ENCODE assay signal across 1 mouse cellular context in genomic region chr11:50322345-50322744, GRCm38 (mm10).
TF ChIP-seq lines count a peak whose summit lies in the region.

No protein-coding gene starts in this region.

TF ChIP-seq in MEL, 35 proteins besides CTCF, POLR2A, EP300 and RAD21:
- no peak for TF ChIP-seq ZC3H11A (IDR thresholded peaks at IDR 0.05; ENCODE audit: low read depth, low read length)
- no peak for TF ChIP-seq GABPA (IDR thresholded peaks at IDR 0.05; ENCODE audit: low read depth, low read length)
- TF ChIP-seq MYC (IDR thresholded peaks at IDR 0.05; ENCODE audit: low read depth, low read length): 0 out of 2 replicates have a peak, but pooled peaks have one; percentile 48
- 0 out of 2 replicates have a peak, but pooled peaks have one; percentile 34 for TF ChIP-seq ZMIZ1 (IDR thresholded peaks at IDR 0.05; ENCODE audit: low read depth, low read length)
- TF ChIP-seq ETS1 (IDR thresholded peaks at IDR 0.05; ENCODE audit: low read depth, low read length): no peak
- peak; percentile 77; the same call in 1 of the 2 replicates for TF ChIP-seq POLR2AphosphoS2 (IDR thresholded peaks at IDR 0.05; ENCODE audit: low read length)
- TF ChIP-seq NELFE (IDR thresholded peaks at IDR 0.05; ENCODE audit: low read depth, low read length): no peak
- TF ChIP-seq E2F4 (IDR thresholded peaks at IDR 0.05; ENCODE audit: borderline replicate concordance, low read depth, low read length): no peak
- TF ChIP-seq HCFC1 (IDR thresholded peaks at IDR 0.05; ENCODE audit: low read depth, low read length): no peak
- 0 out of 2 replicates have a peak, but pooled peaks have one; percentile 80 for TF ChIP-seq CHD1 (IDR thresholded peaks at IDR 0.05; ENCODE audit: low read depth, low read length)
- no peak for TF ChIP-seq JUND (IDR thresholded peaks at IDR 0.05; ENCODE audit: low read depth, low read length)
